Mouse (Mus musculus) hindlimb bud, embryonic 11.5 days (tissue): ENCODE results near the gene Hdac5.
"Not testable (repeated sequence)": the region's sequence is repeated elsewhere in the genome, so short reads cannot be mapped to it uniquely, and the experiment has no call there.

Experiments used
- DNase-seq: peaks from one replicate; pipeline ENCODE4 v3.0.0-alpha.2; 2012; ENCODE audit warnings: low read depth, low spot score; ENCODE audit errors: extremely low spot score

Hdac5 gene

DNA sequence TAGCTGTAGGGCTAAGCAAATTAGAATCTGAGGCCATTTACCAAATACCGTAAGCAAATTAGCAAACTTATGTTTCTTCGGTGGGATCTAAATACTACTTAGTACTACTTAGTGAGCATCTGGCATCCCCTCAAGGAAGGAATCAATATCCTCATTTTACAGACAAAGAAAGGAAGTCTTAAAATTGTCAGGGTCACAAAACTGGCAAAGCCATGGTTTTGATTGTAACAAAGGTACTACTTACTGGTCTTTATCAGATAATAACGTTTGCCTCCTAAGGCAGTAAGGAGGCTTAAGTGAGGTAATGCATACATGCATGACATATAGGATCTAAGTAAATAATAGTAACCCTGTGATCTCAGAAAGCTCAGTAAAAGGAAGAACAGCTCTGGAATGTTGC is 44.3 kb downstream of the Hdac5 start:
- no peak for DNase-seq

DNA sequence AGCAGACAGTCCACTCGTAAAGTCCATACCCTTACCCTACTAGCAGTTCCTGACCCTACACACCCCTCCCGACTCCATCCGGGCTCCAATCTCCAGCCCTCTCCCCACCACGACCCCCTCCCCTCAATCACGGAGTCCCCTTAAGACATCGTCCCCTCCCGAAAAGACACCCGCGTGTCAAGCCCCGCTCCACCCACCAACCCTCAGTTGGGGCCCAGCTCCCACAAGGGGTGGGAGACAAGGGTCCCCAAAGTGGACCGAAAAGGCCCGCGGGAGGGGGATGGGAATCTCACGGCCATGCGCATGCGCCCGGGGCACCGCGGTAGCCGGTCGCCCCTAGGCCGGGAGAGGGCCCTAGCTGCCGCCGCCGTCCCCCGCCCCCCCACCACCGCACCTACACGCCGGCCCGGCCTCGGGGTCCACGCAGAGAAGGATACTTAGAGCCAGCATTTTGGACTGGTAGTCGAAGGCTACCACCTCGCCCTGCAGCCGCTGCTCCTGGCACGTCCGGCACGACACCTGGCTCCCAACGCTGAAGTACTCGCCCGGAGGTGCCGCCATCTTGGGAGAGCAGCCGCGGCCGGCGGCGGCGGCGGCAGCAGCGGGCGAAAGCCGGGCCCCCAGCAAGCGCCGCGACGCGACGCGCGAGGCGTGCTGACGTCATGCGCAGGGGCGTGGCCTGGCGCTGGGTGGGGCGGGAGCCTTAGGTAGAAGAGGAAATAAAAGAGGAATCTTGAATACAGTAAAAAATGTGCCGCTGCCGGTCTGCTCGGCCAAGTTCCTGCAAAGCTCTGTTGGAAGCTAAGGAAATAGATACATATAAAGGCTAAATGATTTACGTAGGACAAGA is 45.1 kb downstream of the Hdac5 start, which contains the start of gene Lsm12:
Gene Lsm12 (minus strand): TSS at position 651 of the 850 bp plus-strand sequence.
- DNase-seq = peak; percentile 69

DNA sequence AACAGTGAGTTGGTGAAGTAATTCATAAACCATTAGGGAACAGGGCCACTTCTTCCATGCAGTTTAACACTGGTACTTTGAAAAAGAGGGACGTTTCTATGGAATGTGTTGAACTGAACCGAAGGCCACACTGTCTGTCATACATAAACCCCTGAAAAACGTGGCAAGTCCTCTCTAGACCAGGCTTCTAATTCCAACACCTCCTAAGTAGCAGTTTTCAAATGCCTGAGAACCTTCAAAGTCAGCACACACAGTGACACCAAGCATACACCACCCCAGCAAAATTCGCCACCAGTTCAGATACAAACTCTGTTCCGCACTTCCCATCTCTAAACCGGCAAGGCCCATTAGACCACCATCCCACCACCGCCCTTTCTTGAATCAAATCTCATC is 45.7 kb downstream of the Hdac5 start:
- DNase-seq = no peak

DNA sequence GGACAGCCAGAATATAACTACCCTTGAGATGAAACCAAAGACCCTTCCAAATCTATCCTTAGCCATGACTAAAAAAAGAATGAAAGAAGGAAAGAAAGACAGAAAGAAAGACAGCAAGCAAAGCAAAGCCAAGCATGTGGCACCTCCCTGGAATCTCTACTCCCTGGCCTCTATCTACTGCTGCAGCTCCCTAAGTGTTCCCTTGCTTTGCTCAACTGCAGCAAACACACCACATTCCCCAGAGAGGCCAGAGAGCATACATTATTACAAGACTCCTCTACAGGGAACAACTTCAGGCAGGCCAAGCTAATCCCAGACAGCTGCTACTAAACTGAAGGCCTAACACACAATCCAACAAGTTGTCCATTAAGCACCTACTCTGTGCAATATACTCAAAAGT is 50.1 kb downstream of the Hdac5 start:
- DNase-seq = no peak

DNA sequence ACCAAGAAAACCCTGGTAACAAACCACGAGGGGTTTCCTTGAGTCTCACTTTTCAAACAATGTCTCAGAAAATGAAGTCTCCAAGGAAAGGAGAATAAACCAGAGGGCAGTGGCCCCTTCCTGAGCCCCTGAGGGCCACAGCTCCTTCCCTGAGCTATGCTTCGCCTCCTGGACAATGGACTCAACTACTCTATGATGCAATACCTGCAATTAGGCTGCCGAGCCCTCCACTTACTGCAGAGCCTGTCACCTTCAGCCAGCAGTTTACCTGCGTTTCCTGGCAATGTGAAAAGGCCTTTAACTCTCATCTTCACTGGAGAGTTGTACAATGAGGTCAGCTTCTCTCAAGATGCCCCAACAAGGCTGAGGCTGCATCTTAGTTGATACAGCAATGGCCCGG is 61.3 kb downstream of the Hdac5 start:
- DNase-seq = no peak

DNA sequence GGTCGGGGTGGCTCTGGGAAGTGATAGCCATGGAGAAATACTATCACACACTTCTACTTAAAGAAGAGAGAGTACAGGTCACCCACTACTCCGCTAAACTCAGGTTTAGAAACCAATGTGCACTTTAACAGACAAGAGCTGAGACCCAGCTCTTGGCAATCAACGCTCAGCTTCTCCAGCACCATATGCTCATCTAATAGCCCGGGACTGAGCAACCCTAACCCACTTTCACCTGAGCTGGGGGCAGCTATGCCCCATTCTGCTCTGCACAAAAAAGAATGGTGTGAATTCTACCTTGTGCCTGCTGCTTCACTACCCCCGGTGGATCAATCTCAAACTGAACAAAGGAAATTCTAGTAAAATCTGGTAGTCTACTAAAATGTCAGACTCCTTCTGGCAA is 62.4 kb downstream of the Hdac5 start:
- no peak for DNase-seq

DNA sequence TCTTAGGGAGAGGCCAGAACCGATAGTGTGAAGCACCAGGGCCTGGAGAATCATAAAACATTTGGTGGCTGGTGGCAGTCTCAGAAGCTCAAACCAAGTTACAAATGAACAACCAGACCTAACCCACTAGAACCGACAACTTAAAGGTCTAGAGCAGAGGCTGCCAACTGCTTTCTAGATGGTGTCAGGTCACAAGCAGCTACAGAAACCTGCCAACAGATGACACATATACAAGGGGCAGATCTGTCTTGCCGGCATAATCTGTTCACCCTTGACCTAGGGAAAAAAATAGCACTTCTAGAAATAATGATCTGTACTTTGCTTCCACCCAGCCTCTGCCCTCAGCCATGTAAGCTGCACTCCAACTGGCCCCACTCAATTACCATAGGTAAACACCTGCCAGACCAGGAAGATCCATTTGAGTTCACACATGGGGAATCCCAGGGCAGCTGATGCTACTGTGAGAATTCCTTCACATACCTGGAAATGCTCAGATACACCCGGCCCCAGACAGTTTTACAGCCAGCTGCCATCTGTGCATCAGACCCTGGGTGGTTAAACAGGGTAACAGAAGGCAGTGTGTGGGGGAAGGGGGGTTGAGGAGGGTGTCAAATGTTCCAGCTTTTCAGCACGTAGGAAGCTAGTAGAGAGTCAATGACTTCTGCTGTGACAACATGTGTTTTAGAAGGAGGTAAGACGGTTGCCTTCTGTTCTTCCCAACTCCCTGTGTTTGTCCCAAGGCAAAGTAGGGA is 63.8 kb downstream of the Hdac5 start:
- no peak for DNase-seq

DNA sequence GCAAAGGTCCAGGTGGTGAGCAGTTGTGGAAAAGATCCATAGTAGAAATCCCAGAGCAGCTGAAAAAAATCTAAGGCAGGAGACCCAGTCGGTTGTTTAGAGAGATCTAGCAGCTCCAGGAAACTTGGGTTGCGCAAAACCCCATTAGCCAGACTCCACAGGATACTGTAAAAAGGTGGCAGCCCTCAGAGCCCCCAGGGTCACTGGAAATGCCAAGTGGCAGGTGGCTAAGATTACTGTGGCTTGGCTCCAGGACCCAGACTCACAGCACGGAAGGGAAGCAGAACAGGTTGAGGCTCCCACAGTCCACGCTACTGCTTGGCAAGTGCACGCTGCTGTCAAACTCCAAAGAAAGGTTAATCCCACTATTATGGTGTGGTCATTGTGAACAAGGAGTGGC is 70.2 kb downstream of the Hdac5 start:
- no peak for DNase-seq

DNA sequence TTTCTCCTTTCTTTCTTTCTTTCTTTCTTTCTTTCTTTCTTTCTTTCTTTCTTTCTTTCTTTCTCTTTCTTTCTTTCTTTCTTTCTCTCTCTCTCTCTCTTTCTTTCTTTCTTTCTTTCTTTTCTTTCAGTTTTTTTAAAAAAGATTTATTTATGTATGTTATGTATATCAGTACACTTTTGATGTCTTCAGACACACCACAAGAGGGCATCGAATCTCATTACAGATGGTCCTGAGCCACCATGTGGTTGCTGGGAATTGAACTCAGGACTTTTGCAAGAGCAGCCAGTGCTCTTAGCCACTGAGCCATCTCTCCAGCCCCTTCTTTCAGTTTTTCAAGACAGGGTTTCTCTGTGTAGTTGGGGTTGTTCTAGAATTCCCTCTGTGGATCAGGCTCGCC is 71.9 kb downstream of the Hdac5 start:
- DNase-seq = not testable (repeated sequence)

DNA sequence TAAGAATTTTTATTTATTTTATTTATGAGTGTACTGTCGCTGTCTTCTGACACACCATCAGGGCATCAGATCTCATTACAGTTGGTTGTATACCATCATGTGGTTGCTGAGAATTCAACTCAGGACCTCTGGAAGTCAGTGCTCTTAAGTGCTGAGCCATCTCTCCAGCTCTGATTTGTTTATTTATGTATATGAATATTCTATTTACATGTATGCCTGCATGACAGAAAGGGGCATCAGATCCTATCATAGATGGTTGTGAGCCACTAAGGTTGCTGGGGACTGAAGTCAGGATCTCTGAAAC is 73.2 kb downstream of the Hdac5 start:
- DNase-seq = no peak

DNA sequence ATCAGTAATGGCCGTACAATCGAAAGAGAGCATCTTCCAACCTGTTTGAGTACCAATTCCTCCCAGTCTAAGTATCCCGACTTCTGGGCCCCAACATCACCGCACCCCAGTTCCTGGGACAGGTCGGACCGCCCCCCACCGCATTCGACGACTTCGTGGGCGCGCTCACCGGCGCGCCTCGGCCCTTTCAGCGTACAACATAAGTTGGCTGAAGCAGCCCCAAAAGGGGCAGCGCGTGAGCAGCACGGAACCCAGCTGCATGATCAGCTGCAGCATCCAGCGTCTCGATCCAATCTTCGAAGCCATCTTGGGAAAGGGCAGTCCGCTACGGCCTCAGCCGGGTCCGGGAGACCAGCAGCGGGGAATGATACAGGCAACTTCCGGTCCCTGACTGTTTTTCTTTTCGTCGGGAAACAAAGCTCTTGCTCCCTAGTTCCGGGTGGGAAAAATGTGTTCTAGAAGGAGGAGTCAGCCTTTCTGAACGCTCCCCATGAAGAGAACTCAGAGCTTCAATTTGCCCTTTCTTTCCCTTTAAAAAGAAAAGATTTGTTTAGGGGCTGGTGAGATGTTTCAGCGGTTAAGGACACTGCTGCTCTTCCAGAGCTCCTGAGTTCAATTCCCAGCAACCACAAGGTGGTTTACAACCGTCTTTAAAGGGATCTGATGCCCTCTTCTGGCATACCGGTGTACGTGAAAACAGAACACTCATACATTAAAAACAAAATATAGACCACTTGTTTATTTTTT is 73.8 kb downstream of the Hdac5 start, which contains the start of gene Tmem101:
Gene Tmem101 (minus strand): TSS at position 366 of the 747 bp plus-strand sequence.
- DNase-seq = peak; percentile 93

DNA sequence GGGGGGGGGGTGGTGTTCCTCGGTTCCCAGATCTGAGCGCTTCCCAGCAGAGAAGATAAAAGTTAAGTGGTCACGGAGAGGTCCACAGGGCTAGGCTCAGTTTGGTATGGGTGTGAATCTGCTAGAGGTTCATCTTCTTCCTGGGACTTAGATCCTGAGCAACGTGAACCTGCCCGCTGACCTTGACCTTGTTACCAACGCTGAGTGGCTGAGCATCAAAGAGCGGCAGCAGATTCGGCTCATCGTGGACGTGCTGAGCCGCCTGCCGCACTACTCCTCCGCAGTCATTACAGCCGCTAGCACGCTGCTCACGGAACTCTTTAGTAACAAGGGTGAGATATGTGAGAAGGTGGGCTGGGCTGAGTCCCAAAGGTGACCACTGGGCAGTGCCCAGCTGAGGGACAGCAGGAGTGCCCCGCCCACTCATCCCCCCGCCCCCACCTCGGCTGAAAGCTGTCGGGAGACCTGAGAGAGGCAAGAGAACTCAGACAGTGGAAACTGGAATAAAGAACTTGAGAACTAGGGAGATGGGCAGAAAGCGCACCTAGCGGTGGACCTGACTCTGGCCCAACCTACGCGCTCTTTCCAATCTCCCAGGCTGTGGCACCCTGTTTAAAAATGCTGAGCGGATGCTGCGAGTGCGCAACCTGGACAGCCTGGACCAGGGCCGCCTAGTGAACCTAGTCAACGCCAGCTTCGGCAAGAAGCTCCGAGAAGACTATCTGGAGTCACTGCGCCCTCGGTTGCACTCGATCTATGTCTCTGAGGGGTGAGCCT is 82.6 kb downstream of the Hdac5 start:
- DNase-seq = no peak

DNA sequence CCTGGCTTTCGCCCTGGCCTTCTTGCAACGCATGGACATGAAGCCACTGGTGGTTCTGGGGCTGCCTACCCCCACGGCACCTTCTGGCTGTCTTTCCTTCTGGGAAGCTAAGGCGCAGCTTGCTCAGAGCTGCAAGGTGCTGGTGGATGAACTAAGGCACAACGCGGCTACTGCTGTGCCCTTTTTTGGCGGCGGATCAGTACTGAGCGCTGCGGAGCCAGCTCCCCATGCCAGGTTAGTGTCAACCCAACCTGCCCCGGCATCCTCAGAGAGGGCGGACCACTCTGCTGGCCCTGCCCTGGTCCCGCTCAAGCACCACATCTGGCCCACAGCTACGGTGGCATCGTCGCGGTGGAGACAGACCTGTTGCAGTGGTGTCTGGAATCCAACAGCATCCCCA is 83.4 kb downstream of the Hdac5 start:
- DNase-seq = no peak

DNA sequence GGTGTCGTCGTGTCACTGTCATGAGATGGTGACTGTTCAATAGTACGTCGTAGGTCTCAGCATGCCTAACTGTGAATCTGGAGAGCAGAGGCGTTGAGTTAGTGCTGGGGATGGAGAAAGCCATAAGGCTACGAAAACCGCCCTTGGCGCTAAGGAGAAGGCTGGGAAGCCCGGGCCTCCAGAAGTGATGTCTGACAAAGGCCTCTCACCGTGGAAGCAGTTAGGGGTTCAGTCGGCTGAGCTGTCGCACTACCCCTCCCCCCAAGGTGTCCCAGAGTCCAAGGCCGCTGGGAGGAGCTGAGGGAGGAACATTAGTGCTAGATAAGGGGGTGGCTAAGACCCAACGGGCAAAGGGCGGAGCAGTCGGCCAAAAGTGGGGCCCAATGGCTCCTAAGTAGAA is 84.0 kb downstream of the Hdac5 start:
- no peak for DNase-seq

DNA sequence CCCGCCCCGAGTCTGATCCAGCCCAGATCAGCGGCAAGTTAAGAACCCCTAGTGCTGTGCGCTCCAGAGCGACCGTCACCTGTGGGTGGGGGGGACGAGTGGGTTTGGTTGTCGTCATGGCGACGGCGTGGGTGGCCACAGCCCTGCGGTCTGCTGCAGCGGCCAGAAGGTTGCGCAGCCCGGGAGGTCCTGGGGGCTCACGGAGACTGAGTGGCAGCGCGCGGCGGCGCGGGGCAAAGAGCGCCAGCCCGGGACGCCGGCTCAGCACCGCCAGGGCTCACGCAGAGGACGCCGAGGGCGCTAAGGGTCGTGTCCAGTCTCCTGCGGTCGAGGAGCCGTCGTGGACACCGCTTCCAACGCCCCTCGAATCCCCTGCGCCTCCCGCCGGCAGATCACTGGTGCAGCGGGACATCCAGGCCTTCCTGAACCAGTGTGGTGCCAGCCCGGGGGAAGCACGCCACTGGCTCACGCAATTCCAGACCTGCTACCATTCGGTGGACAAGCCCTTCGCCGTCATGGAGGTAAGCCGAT is 84.4 kb downstream of the Hdac5 start, which contains the start of gene Nags:
Gene Nags (plus strand): TSS at position 43 of the 531 bp plus-strand sequence.
- DNase-seq = no peak

DNA sequence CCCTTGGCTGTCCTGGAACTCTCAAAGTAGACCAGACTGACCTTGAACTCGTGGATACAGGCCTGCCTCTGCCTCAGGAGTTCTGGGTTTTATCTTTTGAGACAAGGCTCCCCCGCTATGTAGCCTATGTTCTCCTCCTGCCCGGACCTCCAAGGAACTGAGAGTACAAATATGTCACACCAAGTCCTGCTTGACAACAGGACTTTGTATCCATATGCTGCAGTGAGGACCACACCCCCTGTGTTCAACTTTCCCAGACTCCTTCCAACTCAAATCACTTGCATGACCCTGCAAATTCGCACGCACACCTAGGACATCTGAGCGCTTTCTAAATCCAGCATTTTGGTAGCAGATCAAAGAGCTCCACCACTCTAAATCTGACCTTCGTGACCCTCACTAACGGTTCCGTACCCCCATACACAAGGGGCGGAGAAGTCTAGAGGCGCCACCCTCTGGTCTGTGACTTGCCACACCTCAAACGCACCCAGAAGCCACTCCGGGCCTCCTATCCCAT is 85.0 kb downstream of the Hdac5 start:
- no peak for DNase-seq
